Mouse (Mus musculus) cerebellum, adult 9-11 months (tissue): ENCODE results near the gene Olfr92.
"Not testable (repeated sequence)": the region's sequence is repeated elsewhere in the genome, so short reads cannot be mapped to it uniquely, and the experiment has no call there.

Experiments used
- DNase-seq: peaks from one replicate; pipeline ENCODE4 v3.0.0; 2022

The Olfr92 gene

GRCm38 (mm10) chr17:37119988-37120387 lies at the start of gene Olfr92:
Olfr92 (minus strand) TSS chr17:37120088.
- no peak for DNase-seq

GRCm38 (mm10) chr17:37161394-37161793 lies 41.5 kb upstream of the Olfr92 start, which contains the start of gene Olfr93:
Olfr93 (minus strand) TSS chr17:37161494.
- no peak for DNase-seq

- DNase-seq: not testable (repeated sequence)
These were observed 11.5 kb upstream of the Olfr92 start for GRCm38 (mm10) chr17:37131366-37131765.

- DNase-seq: no peak
These were observed 21.7 kb downstream of the Olfr92 start, which contains the start of gene Olfr91 for GRCm38 (mm10) chr17:37098178-37098577. Olfr91 (minus strand) TSS chr17:37098278.

GRCm38 (mm10) chr17:37093289-37093688 lies 26.6 kb downstream of the Olfr92 start:
- DNase-seq: no peak

GRCm38 (mm10) chr17:37092198-37092597 lies 27.7 kb downstream of the Olfr92 start:
- DNase-seq: no peak

- no peak for DNase-seq
These were observed 31.5 kb downstream of the Olfr92 start, which contains the start of gene Olfr90 for GRCm38 (mm10) chr17:37088399-37088798. Olfr90 (minus strand) TSS chr17:37088499.

GRCm38 (mm10) chr17:37085545-37085944 lies 34.3 kb downstream of the Olfr92 start:
- DNase-seq: no peak

GRCm38 (mm10) chr17:37084632-37085031 lies 35.3 kb downstream of the Olfr92 start:
- no peak for DNase-seq

- no peak for DNase-seq
These were observed 36.6 kb downstream of the Olfr92 start for GRCm38 (mm10) chr17:37083327-37083726.

- DNase-seq: no peak
These were observed 38.2 kb downstream of the Olfr92 start for GRCm38 (mm10) chr17:37081659-37082058.

GRCm38 (mm10) chr17:37080119-37080518 lies 39.8 kb downstream of the Olfr92 start:
- DNase-seq: no peak

- no peak for DNase-seq
These were observed 40.9 kb downstream of the Olfr92 start for GRCm38 (mm10) chr17:37078990-37079389.

- no peak for DNase-seq
These were observed 41.7 kb downstream of the Olfr92 start for GRCm38 (mm10) chr17:37078193-37078592.

- DNase-seq: no peak
These were observed 44.1 kb downstream of the Olfr92 start for GRCm38 (mm10) chr17:37075766-37076165.

- no peak for DNase-seq
These were observed 44.7 kb downstream of the Olfr92 start for GRCm38 (mm10) chr17:37075181-37075580.

GRCm38 (mm10) chr17:37072730-37073276 lies 47.1 kb downstream of the Olfr92 start:
- DNase-seq: no peak

- DNase-seq: no peak
These were observed 47.7 kb downstream of the Olfr92 start for GRCm38 (mm10) chr17:37072080-37072729.

- DNase-seq: no peak
These were observed 49.8 kb downstream of the Olfr92 start for GRCm38 (mm10) chr17:37070121-37070520.

- peak; percentile 1 for DNase-seq
These were observed 52.0 kb downstream of the Olfr92 start for GRCm38 (mm10) chr17:37067861-37068260.

GRCm38 (mm10) chr17:37065993-37066392 lies 53.9 kb downstream of the Olfr92 start:
- no peak for DNase-seq

- no peak for DNase-seq
These were observed 56.0 kb downstream of the Olfr92 start for GRCm38 (mm10) chr17:37063686-37064495.

GRCm38 (mm10) chr17:37063063-37063462 lies 56.8 kb downstream of the Olfr92 start:
- no peak for DNase-seq
